Mouse (Mus musculus): ENCODE measurements around the gene Rac1.

- peak; percentile 43 for TF ChIP-seq CTCF (IDR thresholded peaks at IDR 0.05; ENCODE audit: low read depth)
- TF ChIP-seq EP300 (IDR thresholded peaks at IDR 0.05; ENCODE audit: low read depth) = no peak
Measured at GRCm38 (mm10) chr5:143491736-143492135, 36.1 kb downstream of the Rac1 start.
